Mouse (Mus musculus): ENCODE results near the gene Atp6v0a4. TPM values are rescaled to one million over a fixed set of nuclear protein-coding genes. Genes with fewer than 3 reads are reported as not detected.
A peak's percentile ranks its signal among the peaks of the same experiment; 100 is the strongest.

Gene Atp6v0a4
- total RNA-seq, 1 experiment: 2.7 TPM

DNA sequence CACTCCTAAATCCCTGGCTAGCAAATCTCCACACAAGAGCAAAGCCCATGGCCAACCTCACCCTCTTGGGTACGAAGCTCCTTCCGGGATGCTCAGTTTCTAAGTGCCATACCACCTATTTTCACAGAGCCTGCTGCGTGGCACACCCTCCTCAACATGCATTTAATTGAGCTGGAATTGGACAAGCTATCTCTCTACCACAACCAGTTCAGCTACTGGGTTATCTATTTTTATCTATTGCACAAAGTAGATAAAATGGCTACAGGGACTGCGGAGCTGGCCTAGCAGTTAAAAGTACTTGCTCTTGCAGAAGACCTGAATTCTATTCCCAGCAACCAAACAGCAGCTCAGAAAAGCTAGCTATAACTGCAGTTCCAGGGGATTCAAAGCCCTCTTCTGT is 53.1 kb downstream of the Atp6v0a4 start:
- no peak overlapping the region for H3K27ac ChIP-seq (ENCODE audit: insufficient read depth, low read depth, low read length, poor library complexity, severe bottlenecking)
- in situ Hi-C loops (cut with MboI; ENCODE audit: low sequenced_read_pairs in 2 of 2, unreplicated experiment in 2 of 2): loop anchor here in 1 of 2 experiments (25.0 kb wide), 1 partner anchor 609 kb away; no protein-coding TSS in a partner anchor
- no peak overlapping the region for H3K9ac ChIP-seq (ENCODE audit: insufficient read depth, low read depth, low read length, poor library complexity, severe bottlenecking)
- no peak overlapping the region for H3K4me3 ChIP-seq (ENCODE audit: insufficient read depth in 1 of 2, low read depth in 1 of 2, low read length in 2 of 2, poor library complexity in 1 of 2, severe bottlenecking in 1 of 2)
- DNase-seq (ENCODE audit: low read depth, low spot score): no peak
- TF ChIP-seq CHD2 (IDR thresholded peaks at IDR 0.05; ENCODE audit: low read depth, low read length) (no peak), HCFC1 (IDR thresholded peaks at IDR 0.05; ENCODE audit: borderline replicate concordance, insufficient read depth, low read length) (no peak), MAFK (IDR thresholded peaks at IDR 0.05; ENCODE audit: insufficient read depth, low read depth, low read length) (no peak), ZNF384 (IDR thresholded peaks at IDR 0.05; ENCODE audit: low read depth, low read length) (no peak), ZC3H11A (IDR thresholded peaks at IDR 0.05; ENCODE audit: borderline replicate concordance, low read depth, low read length) (no peak)
- H3K4me1 ChIP-seq (ENCODE audit: control insufficient read depth in 2 of 2, insufficient read depth in 2 of 2, low read length in 2 of 2, poor library complexity in 1 of 2): no peaks in the 10 kb centered on the region
- no peaks in the 10 kb centered on the region; the same call in 1 of the 2 replicates for H3K36me3 ChIP-seq (ENCODE audit: control insufficient read depth, insufficient read depth, low read length, poor library complexity, severe bottlenecking)
- no peaks in the 10 kb centered on the region for H3K9me3 ChIP-seq (ENCODE audit: control insufficient read depth, insufficient read depth, low read depth, low read length)

DNA sequence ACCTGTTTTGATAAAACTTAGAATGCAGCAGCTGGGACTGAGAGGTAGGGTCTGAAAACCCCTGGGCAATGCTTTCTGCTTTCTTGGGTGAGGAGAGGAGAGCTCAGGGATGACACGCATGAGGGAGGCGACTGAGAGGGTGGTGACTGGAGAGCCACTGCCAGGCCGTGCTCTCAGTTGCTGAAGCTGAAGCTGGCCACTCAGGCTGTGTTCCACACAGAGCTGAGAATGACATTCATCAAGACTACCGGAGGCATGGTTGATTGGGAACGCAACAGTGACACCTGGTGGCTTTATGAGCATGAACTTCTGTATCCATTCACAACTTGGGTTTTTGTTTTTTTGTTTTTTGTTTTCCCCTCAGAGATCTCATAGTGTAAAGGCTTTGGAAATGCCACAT is 58.2 kb downstream of the Atp6v0a4 start:
- TF ChIP-seq ZNF384 (IDR thresholded peaks at IDR 0.05; ENCODE audit: low read depth, low read length) (peak; percentile 53; the same call in 1 of the 2 replicates), CHD2 (IDR thresholded peaks at IDR 0.05; ENCODE audit: low read depth, low read length) (no peak), HCFC1 (IDR thresholded peaks at IDR 0.05; ENCODE audit: borderline replicate concordance, insufficient read depth, low read length) (no peak), ZC3H11A (IDR thresholded peaks at IDR 0.05; ENCODE audit: borderline replicate concordance, low read depth, low read length) (peak; percentile 95), MAFK (IDR thresholded peaks at IDR 0.05; ENCODE audit: insufficient read depth, low read depth, low read length) (no peak)
- peak; percentile 70 for DNase-seq (ENCODE audit: low read depth, low spot score)
- Histone ChIP-seq H3K4me1 (ENCODE audit: control insufficient read depth in 2 of 2, insufficient read depth in 2 of 2, low read length in 2 of 2, poor library complexity in 1 of 2) (peaks cover 0 to 1% of the 10 kb centered on the region in 2 experiments; a peak in 1 of 4 replicates), H3K9me3 (ENCODE audit: control insufficient read depth, insufficient read depth, low read depth, low read length) (no peaks in the 10 kb centered on the region; the same call in 1 of the 2 replicates), H3K4me3 (ENCODE audit: insufficient read depth in 1 of 2, low read depth in 1 of 2, low read length in 2 of 2, poor library complexity in 1 of 2, severe bottlenecking in 1 of 2) (no peak overlapping the region), H3K9ac (ENCODE audit: insufficient read depth, low read depth, low read length, poor library complexity, severe bottlenecking) (no peak overlapping the region), H3K36me3 (ENCODE audit: control insufficient read depth, insufficient read depth, low read length, poor library complexity, severe bottlenecking) (no peaks in the 10 kb centered on the region), H3K27ac (ENCODE audit: insufficient read depth, low read depth, low read length, poor library complexity, severe bottlenecking) (no peak overlapping the region)
- in situ Hi-C loops (cut with MboI; ENCODE audit: low sequenced_read_pairs in 2 of 2, unreplicated experiment in 2 of 2): loop anchor here in 1 of 2 experiments (25.0 kb wide), 1 partner anchor 604 kb away; no protein-coding TSS in a partner anchor

DNA sequence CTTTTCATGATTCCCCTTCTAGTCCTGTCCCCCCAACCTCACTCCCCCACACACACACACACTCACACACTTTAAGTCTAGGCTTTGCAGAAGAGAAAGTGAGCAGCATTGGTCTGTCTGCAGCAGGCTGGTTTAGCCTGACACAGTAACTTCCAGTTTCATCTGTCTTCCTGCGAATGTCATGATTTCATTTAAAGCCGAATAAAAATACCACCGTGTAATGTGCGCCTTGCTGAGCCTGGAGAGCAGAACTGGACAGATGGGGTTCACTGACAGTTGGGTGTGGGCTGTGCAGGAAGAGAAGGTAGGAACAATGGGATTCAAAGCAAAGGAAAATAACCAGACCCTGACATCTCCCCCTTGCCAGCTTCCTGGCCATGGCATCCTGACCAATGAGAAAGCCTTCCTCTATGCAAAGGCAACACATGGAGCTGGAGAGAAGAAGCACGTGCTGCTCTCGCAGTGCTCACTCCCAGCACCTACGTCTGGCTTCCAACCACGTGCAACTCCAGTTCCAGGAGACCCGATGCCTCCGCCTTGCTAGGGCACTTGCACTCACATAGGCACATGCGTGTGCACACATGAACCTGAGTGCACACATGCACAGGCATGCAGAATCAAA is 58.8 kb downstream of the Atp6v0a4 start:
- Histone ChIP-seq H3K4me3 (ENCODE audit: insufficient read depth in 1 of 2, low read depth in 1 of 2, low read length in 2 of 2, poor library complexity in 1 of 2, severe bottlenecking in 1 of 2) (no peak overlapping the region), H3K9me3 (ENCODE audit: control insufficient read depth, insufficient read depth, low read depth, low read length) (no peaks in the 10 kb centered on the region; the same call in 1 of the 2 replicates), H3K27ac (ENCODE audit: insufficient read depth, low read depth, low read length, poor library complexity, severe bottlenecking) (no peak overlapping the region), H3K4me1 (ENCODE audit: control insufficient read depth in 2 of 2, insufficient read depth in 2 of 2, low read length in 2 of 2, poor library complexity in 1 of 2) (peaks cover 0 to 1% of the 10 kb centered on the region in 2 experiments; a peak in 1 of 4 replicates), H3K9ac (ENCODE audit: insufficient read depth, low read depth, low read length, poor library complexity, severe bottlenecking) (no peak overlapping the region), H3K36me3 (ENCODE audit: control insufficient read depth, insufficient read depth, low read length, poor library complexity, severe bottlenecking) (no peaks in the 10 kb centered on the region)
- in situ Hi-C loops (cut with MboI; ENCODE audit: low sequenced_read_pairs in 2 of 2, unreplicated experiment in 2 of 2): loop anchor here in 1 of 2 experiments (25.0 kb wide), 1 partner anchor 603 kb away; no protein-coding TSS in a partner anchor
- DNase-seq (ENCODE audit: low read depth, low spot score): no peak
- TF ChIP-seq CHD2 (IDR thresholded peaks at IDR 0.05; ENCODE audit: low read depth, low read length) (no peak), HCFC1 (IDR thresholded peaks at IDR 0.05; ENCODE audit: borderline replicate concordance, insufficient read depth, low read length) (no peak), ZC3H11A (IDR thresholded peaks at IDR 0.05; ENCODE audit: borderline replicate concordance, low read depth, low read length) (no peak), MAFK (IDR thresholded peaks at IDR 0.05; ENCODE audit: insufficient read depth, low read depth, low read length) (no peak), ZNF384 (IDR thresholded peaks at IDR 0.05; ENCODE audit: low read depth, low read length) (no peak)

DNA sequence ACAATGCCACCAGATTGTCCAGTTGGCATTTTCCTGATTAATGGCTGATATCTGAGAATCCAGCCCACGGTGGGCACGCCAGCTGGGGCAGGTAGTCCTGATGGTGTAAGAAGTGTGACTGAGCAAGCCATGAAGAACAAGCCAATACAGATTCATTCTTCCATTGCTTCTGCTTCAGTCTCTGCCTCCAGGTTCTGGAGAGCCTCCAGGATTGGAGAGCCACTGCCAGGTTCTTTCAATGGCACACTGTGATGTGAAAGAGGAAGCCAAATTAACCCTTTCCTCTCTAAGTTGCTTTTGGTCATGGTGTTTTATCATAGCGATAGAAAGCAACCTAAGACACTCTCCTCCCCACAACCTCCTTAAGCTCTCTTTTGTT is 59.3 kb downstream of the Atp6v0a4 start:
- no peak for DNase-seq (ENCODE audit: low read depth, low spot score)
- Histone ChIP-seq H3K36me3 (ENCODE audit: control insufficient read depth, insufficient read depth, low read length, poor library complexity, severe bottlenecking) (no peaks in the 10 kb centered on the region), H3K9me3 (ENCODE audit: control insufficient read depth, insufficient read depth, low read depth, low read length) (no peaks in the 10 kb centered on the region; the same call in 1 of the 2 replicates), H3K9ac (ENCODE audit: insufficient read depth, low read depth, low read length, poor library complexity, severe bottlenecking) (no peak overlapping the region), H3K27ac (ENCODE audit: insufficient read depth, low read depth, low read length, poor library complexity, severe bottlenecking) (no peak overlapping the region), H3K4me1 (ENCODE audit: control insufficient read depth in 2 of 2, insufficient read depth in 2 of 2, low read length in 2 of 2, poor library complexity in 1 of 2) (peaks cover 0 to 1% of the 10 kb centered on the region in 2 experiments; a peak in 1 of 4 replicates), H3K4me3 (ENCODE audit: insufficient read depth in 1 of 2, low read depth in 1 of 2, low read length in 2 of 2, poor library complexity in 1 of 2, severe bottlenecking in 1 of 2) (no peak overlapping the region)
- in situ Hi-C loops (cut with MboI; ENCODE audit: low sequenced_read_pairs in 2 of 2, unreplicated experiment in 2 of 2): loop anchor here in 1 of 2 experiments (25.0 kb wide), 1 partner anchor 603 kb away; no protein-coding TSS in a partner anchor
- TF ChIP-seq ZC3H11A (IDR thresholded peaks at IDR 0.05; ENCODE audit: borderline replicate concordance, low read depth, low read length) (no peak), CHD2 (IDR thresholded peaks at IDR 0.05; ENCODE audit: low read depth, low read length) (no peak), MAFK (IDR thresholded peaks at IDR 0.05; ENCODE audit: insufficient read depth, low read depth, low read length) (no peak)

Data from ES-E14 (cell line).